Mouse (Mus musculus) kidney, adult 2 months (tissue): ENCODE measurements around the gene Csnk2b. TPM values are rescaled to one million over a fixed set of nuclear protein-coding genes. Genes with fewer than 3 reads are reported as not detected.

Experiments used
- DNase-seq: peaks from one replicate; pipeline ENCODE4 v3.0.0; 2021
- H3K27ac ChIP-seq: fragments of 200-500 bp; 2 replicates; pipeline ENCODE4 v1.5.1; 2012; ENCODE audit warnings: low read depth, low read length, control low read depth, inconsistent platforms; ENCODE audit not compliant: insufficient read depth
- H3K27me3 ChIP-seq: fragments of 200-500 bp; replicated peaks from 2 replicates; pipeline ENCODE4 v1.6.1; 2012; ENCODE audit warnings: mild to moderate bottlenecking, moderate library complexity, low read length, inconsistent platforms; ENCODE audit not compliant: control insufficient read depth, insufficient read depth
- H3K36me3 ChIP-seq: fragments of 200-500 bp; 2 replicates; pipeline ENCODE4 v1.6.1; 2012; ENCODE audit warnings: mild to moderate bottlenecking, moderate library complexity, low read length, inconsistent platforms; ENCODE audit not compliant: control insufficient read depth, insufficient read depth
- H3K4me1 ChIP-seq: fragments of 200-500 bp; 2 replicates; pipeline ENCODE4 v1.6.1; 2011; ENCODE audit warnings: low read length; ENCODE audit not compliant: control insufficient read depth, insufficient read depth
- H3K4me3 ChIP-seq: fragments of 200-500 bp; 2 replicates; pipeline ENCODE4 v1.5.1; 2011; ENCODE audit warnings: mild to moderate bottlenecking, low read depth, low read length, control low read depth; ENCODE audit not compliant: insufficient read depth
- CTCF ChIP-seq: fragments of 200-500 bp; conservative IDR thresholded peaks from 2 replicates; pipeline ENCODE4 v1.5.1; 2011; ENCODE audit warnings: low read depth, mild to moderate bottlenecking, control low read depth, low read length, moderate library complexity, mixed read lengths; ENCODE audit not compliant: insufficient read depth, insufficient read length
- POLR2A ChIP-seq: fragments of 200-500 bp; IDR thresholded peaks from one replicate; pipeline ENCODE4 v1.6.1; 2011; ENCODE audit warnings: low read depth, low read length, control low read depth
- WGBS: fragments of 180-500 bp; shearing (Covaris S2); methylation state at CpG from one replicate; pipeline ENCODE4 v1.1.7; 2018; 5-methylcytosine and 5-hydroxymethylcytosine counted together
- polyA plus RNA-seq: library from polyadenylated mRNA; depleted of rRNA; stranded (reverse); fragments of >200 nt; gene quantifications from 2 replicates; pipeline ENCODE4 v1.2.3, GENCODE M21; 2012

Csnk2b gene
- polyA plus RNA-seq, 1 experiment, result 474 TPM

- Histone ChIP-seq H3K27me3 (no peaks in the 10 kb centered on the region), H3K4me1 (peaks cover 4% of the 10 kb centered on the region; the same call in 1 of the 2 replicates), H3K27ac (no peak overlapping the region), H3K4me3 (no peak overlapping the region), H3K36me3 (no peaks in the 10 kb centered on the region)
- TF ChIP-seq CTCF (peak; percentile 64), POLR2A (no peak)
- DNase-seq, result peak; percentile 54
- WGBS, result 24% methylated on average over 13 of the region's 13 CpGs
These were observed 16.0 kb downstream of the Csnk2b start for GRCm38 (mm10) chr17:35105740-35106389.

GRCm38 (mm10) chr17:35104754-35105153, 17.1 kb downstream of the Csnk2b start:
- H3K4me1 ChIP-seq, result peaks cover 4% of the 10 kb centered on the region; the same call in 1 of the 2 replicates
- H3K27me3 ChIP-seq, result no peaks in the 10 kb centered on the region
- 78% methylated on average over 6 of the region's 6 CpGs for WGBS
- no peak for DNase-seq
- TF ChIP-seq POLR2A (no peak), CTCF (no peak)
- H3K36me3 ChIP-seq, result no peaks in the 10 kb centered on the region
- no peak overlapping the region for H3K27ac ChIP-seq
- no peak overlapping the region for H3K4me3 ChIP-seq

DNA sequence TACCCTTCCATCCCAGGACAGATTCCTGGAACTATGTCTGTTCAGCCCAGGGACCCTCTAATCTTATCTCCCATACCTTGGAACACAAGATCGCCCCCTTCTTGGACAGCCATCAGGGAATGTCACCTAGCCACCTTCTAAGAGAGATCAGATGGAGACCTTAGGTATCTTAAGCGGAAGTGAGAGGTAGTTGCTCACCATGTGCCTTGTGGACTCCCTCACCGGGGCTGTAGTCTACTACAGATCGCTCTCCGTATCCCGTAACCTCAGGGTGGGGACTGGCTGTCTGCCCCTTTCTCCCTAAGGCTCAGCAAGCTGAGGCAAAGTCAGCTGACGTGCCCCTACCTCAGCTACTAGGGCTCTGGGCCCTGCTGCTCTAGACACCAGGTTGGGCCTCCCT, 17.8 kb downstream of the Csnk2b start:
- 94% methylated on average over 7 of the region's 7 CpGs for WGBS
- Histone ChIP-seq H3K36me3 (no peaks in the 10 kb centered on the region), H3K4me1 (peaks cover 4% of the 10 kb centered on the region; the same call in 1 of the 2 replicates), H3K27me3 (no peaks in the 10 kb centered on the region), H3K4me3 (no peak overlapping the region), H3K27ac (no peak overlapping the region)
- DNase-seq, result no peak
- TF ChIP-seq CTCF (no peak), POLR2A (no peak)

DNA sequence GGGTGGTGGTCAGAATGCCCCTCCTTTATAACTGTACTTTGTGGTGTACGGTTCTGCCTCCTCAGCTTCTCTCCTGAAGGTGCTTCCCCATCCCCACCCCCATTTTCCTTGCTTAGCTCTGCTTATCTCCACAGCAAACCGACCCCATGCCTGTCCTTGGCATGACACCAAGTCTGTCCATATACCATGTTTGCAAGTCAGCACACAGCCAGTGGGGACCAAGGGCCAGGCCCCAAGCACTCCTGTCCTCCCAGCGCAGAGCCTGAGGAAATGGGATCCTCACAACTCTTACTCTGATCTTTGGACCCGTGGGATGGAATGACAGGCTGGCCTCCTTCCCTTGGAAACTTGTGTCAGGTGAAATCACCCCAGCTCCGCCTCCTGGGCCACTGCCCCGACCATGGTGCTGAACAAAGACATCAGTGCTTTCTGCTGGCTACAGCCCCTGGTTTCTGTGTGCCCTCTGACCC, 18.6 kb downstream of the Csnk2b start:
- WGBS, result 32% methylated on average over 6 of the region's 6 CpGs
- Histone ChIP-seq H3K36me3 (no peaks in the 10 kb centered on the region), H3K27me3 (no peaks in the 10 kb centered on the region), H3K27ac (peak overlapping the region; percentile 26), H3K4me3 (no peak overlapping the region), H3K4me1 (peaks cover 4% of the 10 kb centered on the region; the same call in 1 of the 2 replicates)
- DNase-seq, result peak; percentile 90
- TF ChIP-seq POLR2A (no peak), CTCF (no peak)

GRCm38 (mm10) chr17:35102299-35102698, 19.6 kb downstream of the Csnk2b start:
- no peak for DNase-seq
- Histone ChIP-seq H3K36me3 (no peaks in the 10 kb centered on the region), H3K4me1 (peaks cover 4% of the 10 kb centered on the region; the same call in 1 of the 2 replicates), H3K4me3 (no peak overlapping the region), H3K27me3 (no peaks in the 10 kb centered on the region), H3K27ac (no peak overlapping the region)
- WGBS, result 67% methylated on average over 8 of the region's 8 CpGs
- TF ChIP-seq CTCF, result no peak
- no peak for TF ChIP-seq POLR2A

GRCm38 (mm10) chr17:35101161-35101560, 20.7 kb downstream of the Csnk2b start:
- H3K4me3 ChIP-seq, result no peak overlapping the region
- no peaks in the 10 kb centered on the region; the same call in 1 of the 2 replicates for H3K36me3 ChIP-seq
- no peak for DNase-seq
- no peak for TF ChIP-seq POLR2A
- TF ChIP-seq CTCF, result no peak
- no peak overlapping the region for H3K27ac ChIP-seq
- H3K4me1 ChIP-seq, result peaks cover 4% of the 10 kb centered on the region; the same call in 1 of the 2 replicates
- 68% methylated on average over 11 of the region's 11 CpGs for WGBS
- no peaks in the 10 kb centered on the region for H3K27me3 ChIP-seq

DNA sequence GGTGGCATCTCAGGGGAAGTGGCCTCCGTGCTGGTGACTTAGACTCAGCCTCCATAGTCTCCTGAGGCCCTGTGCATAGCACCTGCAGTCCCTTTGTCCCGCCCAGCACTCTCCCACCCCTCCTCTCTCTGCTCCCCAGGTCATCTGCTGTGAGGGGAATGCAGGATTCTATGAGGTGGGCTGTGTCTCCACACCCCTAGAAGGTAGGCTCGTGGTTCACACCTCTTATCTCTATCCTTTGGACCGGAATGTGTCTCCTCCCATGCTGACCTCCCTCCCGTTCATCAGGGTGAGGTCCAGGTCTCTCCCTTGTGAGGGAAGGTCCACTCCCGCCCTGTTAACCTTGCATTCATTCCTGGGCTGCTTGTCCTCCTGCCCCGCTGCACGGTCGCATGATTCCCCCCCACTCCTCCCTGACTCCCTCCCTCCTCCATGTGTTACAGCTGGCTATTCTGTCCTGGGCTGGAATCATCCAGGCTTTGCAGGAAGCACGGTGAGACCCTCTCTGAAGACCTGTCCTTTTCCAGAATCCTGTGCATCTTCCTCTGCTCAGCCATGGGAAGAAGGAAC, 21.6 kb downstream of the Csnk2b start:
- 60% methylated on average over 10 of the region's 10 CpGs for WGBS
- TF ChIP-seq POLR2A (no peak), CTCF (no peak)
- no peaks in the 10 kb centered on the region; the same call in 1 of the 2 replicates for H3K36me3 ChIP-seq

More for the DNA sequence above, 21.6 kb downstream of the Csnk2b start:
- Histone ChIP-seq H3K4me3 (no peak overlapping the region), H3K27me3 (no peaks in the 10 kb centered on the region), H3K4me1 (peaks cover 4% of the 10 kb centered on the region; the same call in 1 of the 2 replicates), H3K27ac (no peak overlapping the region)
- DNase-seq, result no peak
